Mouse (Mus musculus) midbrain, embryonic 11.5 days (tissue): ENCODE measurements around the gene Atrip. TPM values are rescaled to one million over a fixed set of nuclear protein-coding genes. Genes with fewer than 3 reads are reported as not detected.
A peak's percentile ranks its signal among the peaks of the same experiment; 100 is the strongest.

Experiments used
- ATAC-seq: fragments of 200-750 bp; cut with Nextera tagmentation; 2 replicates; pipeline ENCODE4 v1.8.0; 2017; ENCODE audit warnings: moderate TSS enrichment, moderate library complexity; ENCODE audit not compliant: low FRiP score
- DNase-seq: peaks from one replicate; pipeline ENCODE4 v3.0.0; 2015; ENCODE audit warnings: low spot score; ENCODE audit errors: missing footprints
- H3K27ac ChIP-seq: fragments of 300-500 bp; sonication (generic); 2 replicates; pipeline ENCODE4 v1.5.1; 2014; ENCODE audit warnings: low read depth, low read length
- H3K27me3 ChIP-seq: fragments of 300-500 bp; sonication (generic); 2 replicates; pipeline ENCODE4 v1.6.1; 2014; ENCODE audit warnings: mild to moderate bottlenecking, low read length, moderate library complexity, mixed read lengths; ENCODE audit not compliant: control insufficient read depth, insufficient read depth
- H3K36me3 ChIP-seq: fragments of 300-500 bp; sonication (generic); 2 replicates; pipeline ENCODE4 v1.6.1; 2014; ENCODE audit warnings: mild to moderate bottlenecking, low read length, moderate library complexity, mixed read lengths; ENCODE audit not compliant: control insufficient read depth, insufficient read depth
- H3K4me1 ChIP-seq: fragments of 300-500 bp; sonication (generic); 2 replicates; pipeline ENCODE4 v1.6.1; 2014; ENCODE audit warnings: low read length; ENCODE audit not compliant: control insufficient read depth, insufficient read depth
- H3K4me2 ChIP-seq: fragments of 300-500 bp; sonication (generic); 2 replicates; pipeline ENCODE4 v1.6.1; 2014; ENCODE audit warnings: mild to moderate bottlenecking, moderate library complexity
- H3K4me3 ChIP-seq: fragments of 300-500 bp; sonication (generic); 2 replicates; pipeline ENCODE4 v1.5.1; 2014; ENCODE audit warnings: low read depth, low read length
- H3K9ac ChIP-seq: fragments of 300-500 bp; sonication (generic); 2 replicates; pipeline ENCODE4 v1.6.1; 2014; ENCODE audit warnings: low read length
- H3K9me3 ChIP-seq: fragments of 300-500 bp; sonication (generic); 2 replicates; pipeline ENCODE4 v1.6.1; 2016; ENCODE audit warnings: low read length; ENCODE audit not compliant: control insufficient read depth
- WGBS: fragments of 180-500 bp; shearing (Covaris S2); extraction: QIAGEN DNeasy Blood & Tissue Kit; methylation state at CpG from one replicate; pipeline ENCODE4 v1.1.7; 2014; 5-methylcytosine and 5-hydroxymethylcytosine counted together
- polyA plus RNA-seq: library from polyadenylated mRNA; unstranded; fragments of >200 nt; fragmentation: Nextera tagmentation; extraction: Ambion mirVana; gene quantifications from 2 replicates; pipeline ENCODE4 v1.2.1, GENCODE M21; 2014

The Atrip gene
- polyA plus RNA-seq, 1 experiment from 2014 or later: 21.7 TPM

DNA sequence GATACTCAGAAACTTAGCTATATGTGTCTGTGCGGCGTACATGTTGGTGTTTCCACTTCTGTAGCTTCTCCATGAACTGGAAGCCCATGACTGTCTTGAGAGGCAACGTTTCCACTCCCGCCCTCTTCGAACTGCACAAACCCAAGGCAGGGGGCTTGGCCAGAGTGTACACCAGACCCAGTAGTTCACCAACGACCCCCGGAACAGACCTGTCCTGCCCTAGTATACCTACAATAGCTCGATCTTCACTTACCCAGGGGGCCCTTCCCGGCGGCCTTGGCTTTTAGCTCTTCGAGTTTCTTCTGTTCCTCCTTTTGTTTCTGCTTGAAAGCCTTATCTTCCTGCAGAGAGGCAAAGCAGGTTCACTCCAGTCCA, 7.8 kb upstream of the Atrip start:
- Histone ChIP-seq H3K9me3 (no peaks in the 10 kb centered on the region), H3K9ac (peak overlapping the region; percentile 71), H3K27ac (no peak overlapping the region), H3K4me3 (peak overlapping the region; percentile 60), H3K27me3 (no peaks in the 10 kb centered on the region), H3K36me3 (no peaks in the 10 kb centered on the region), H3K4me2 (peak overlapping the region; percentile 57), H3K4me1 (peaks cover 14% of the 10 kb centered on the region)
- WGBS: 10% methylated on average over 11 of the region's 11 CpGs
- no peak for DNase-seq
- ATAC-seq: peak; percentile 28

DNA sequence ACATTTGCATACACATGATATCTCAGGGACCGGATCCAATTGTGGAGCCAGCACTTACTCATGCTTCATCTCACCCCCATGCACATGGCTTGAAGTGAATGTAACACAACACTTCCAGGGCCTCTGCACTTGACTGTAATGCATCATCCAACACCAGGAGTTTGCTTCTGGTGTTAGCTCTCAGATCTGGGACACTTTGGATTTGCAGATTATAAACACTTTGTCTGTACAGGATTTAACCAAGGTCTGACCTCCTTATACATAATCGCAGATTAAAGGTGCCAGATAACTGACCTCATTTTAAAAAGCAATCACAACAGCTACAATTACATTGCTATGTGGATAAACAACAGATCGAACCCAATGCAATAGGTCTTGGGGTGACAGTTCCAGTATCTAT, 6.6 kb upstream of the Atrip start:
- ATAC-seq: no peak
- Histone ChIP-seq H3K27ac (no peak overlapping the region), H3K9ac (no peak overlapping the region), H3K36me3 (no peaks in the 10 kb centered on the region), H3K4me2 (no peak overlapping the region), H3K4me1 (peaks cover 14% of the 10 kb centered on the region), H3K9me3 (no peaks in the 10 kb centered on the region), H3K27me3 (no peaks in the 10 kb centered on the region), H3K4me3 (no peak overlapping the region)
- WGBS: 93% methylated on average over 3 of the region's 3 CpGs
- DNase-seq: no peak

DNA sequence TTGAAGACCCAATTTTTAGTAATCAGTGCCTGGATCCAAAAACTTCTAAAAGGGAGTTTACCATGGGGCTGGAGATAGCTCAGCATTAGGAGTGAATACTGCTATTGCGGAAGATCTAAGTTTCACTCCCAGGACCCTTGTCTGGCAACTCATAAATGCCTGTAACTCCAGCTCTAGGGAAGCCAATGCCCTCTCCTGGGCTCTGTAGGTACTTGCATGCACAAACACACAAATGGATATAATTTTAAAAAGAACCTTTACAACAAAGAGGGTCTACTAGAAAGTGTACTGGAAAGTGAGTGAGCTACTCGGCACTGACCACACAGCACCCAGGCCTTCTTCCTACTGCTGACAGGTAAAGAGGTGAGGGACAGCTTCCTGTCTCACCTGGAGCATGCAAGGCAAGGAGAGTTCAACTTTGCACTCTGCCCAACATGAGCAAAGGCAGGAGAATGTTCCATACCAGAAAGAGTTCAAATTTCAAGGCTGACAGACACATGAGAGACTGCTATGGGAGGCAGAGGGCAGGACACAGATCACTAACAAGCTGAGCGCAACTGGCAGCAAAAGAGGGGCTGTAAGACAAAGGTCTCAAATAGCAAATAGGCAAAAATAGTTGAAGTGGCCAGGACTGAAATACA, 5.7 kb downstream of the Atrip start:
- peaks cover 49% of the 10 kb centered on the region for H3K36me3 ChIP-seq
- no peaks in the 10 kb centered on the region for H3K9me3 ChIP-seq
- H3K27ac ChIP-seq: no peak overlapping the region
- no peak overlapping the region for H3K4me2 ChIP-seq
- 94% methylated on average over 3 of the region's 3 CpGs for WGBS
- DNase-seq: no peak
- H3K4me1 ChIP-seq: peaks cover 7% of the 10 kb centered on the region
- no peak for ATAC-seq
- no peaks in the 10 kb centered on the region for H3K27me3 ChIP-seq
- H3K4me3 ChIP-seq: no peak overlapping the region
- H3K9ac ChIP-seq: no peak overlapping the region

DNA sequence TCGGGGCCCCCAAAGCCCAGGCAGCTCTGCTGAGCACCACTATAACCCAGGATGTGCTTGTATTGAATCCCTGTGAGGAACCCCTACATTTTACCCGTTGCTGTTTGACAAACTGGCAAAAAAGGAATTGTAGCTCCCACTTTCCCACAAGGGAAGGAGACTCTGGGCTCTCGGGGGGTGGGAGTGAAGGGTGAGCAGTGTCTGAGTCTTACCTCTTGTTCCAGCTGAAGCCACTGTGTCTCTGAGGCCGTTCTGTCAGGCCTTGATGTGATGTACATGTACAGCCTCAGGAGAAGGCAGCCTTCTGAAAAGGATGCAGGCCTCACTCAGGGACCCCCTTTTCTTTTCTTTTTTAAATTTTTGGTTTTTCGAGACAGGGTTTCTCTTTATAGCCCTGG, 13.0 kb downstream of the Atrip start:
- Histone ChIP-seq H3K4me3 (no peak overlapping the region), H3K4me2 (no peak overlapping the region), H3K27ac (no peak overlapping the region), H3K27me3 (no peaks in the 10 kb centered on the region), H3K36me3 (peaks cover 26% of the 10 kb centered on the region), H3K9me3 (no peaks in the 10 kb centered on the region), H3K4me1 (peaks cover 6% of the 10 kb centered on the region; the same call in 1 of the 2 replicates), H3K9ac (no peak overlapping the region)
- no peak for ATAC-seq
- DNase-seq: no peak
- WGBS: 84% methylated on average over 5 of the region's 5 CpGs

DNA sequence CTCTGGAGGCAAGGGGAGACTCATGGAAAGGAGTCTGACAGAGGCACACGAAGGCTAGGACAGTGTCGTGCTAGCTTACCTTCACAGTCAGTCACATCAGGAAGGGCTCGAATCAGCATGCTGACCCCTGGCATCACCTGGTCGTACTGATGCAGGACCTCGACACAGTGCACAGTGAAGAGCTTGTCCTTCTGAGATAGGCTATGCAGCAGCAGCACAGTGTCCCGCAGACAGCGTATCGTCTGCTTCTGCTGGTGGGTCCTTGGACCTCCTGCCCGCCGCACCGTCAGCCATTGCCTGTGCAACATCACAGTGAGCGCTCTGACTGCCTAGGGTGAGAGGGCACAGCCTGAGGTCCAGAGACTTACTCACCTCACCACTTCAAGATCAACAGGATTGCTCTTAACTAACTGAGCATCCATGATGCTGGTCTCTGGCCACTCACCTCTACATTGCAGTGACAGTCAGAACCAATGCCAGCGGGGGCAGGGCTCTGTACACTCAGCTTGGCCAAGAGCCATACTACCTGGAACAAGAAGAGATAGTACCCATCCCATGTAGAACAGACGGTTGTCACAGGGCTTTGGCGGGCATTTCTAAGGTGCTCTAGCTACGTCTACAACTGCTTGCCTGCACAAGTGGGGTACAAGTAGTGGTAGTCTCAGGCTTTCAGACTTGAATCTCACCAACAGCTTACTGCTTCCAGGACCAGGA, 13.6 kb downstream of the Atrip start:
- no peak; the same call in 1 of the 2 replicates for ATAC-seq

DNA sequence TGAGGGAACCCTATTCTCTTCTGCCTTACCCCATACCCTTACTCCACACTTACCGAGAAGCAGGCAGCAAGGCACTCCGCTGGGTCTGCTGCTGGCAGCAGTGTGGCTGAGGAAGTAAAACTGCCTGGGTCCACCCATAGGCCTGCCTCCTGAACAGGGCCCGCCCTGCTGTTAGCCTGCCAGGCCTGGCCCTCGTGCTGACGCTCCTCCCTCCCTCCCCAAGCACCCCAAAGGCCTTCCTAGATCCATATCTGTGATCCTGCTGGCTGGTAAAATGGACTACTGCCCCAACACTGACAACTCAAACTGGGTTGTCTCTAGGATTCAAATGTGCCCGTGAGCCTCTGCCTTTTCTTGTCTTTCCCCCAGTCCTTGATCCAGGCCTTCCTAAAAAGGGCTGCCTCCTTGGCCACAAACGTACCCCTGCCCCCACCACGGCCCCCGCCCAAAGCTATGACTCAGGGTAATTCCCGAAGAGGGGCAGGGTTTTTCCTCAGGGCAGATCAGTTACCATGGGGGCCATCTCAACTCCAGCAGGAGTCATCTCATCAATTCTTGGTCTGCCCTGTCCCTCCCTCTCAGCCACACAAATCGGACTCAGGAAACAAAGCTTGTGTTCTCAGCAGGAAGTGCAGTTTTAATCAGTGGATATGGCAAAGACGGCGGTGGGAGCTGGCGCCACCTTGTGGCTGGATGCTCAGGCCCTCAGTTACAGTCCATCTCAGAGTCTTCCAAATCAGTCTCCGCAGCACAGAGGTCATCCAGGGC, 14.6 kb downstream of the Atrip start, which contains the start of gene Trex1:
Gene Trex1, minus strand, starts transcription at position 599 of the 768 bp plus-strand sequence.
- H3K36me3 ChIP-seq: peaks cover 11% of the 10 kb centered on the region; the same call in 1 of the 2 replicates
- peak within 1 kb of the TSS; percentile 5; the same call in 1 of the 2 replicates for H3K27ac ChIP-seq

More for the DNA sequence above, 13.6 kb downstream of the Atrip start:
- peaks cover 6% of the 10 kb centered on the region; the same call in 1 of the 2 replicates for H3K4me1 ChIP-seq
- WGBS: 91% methylated on average over 16 of the region's 16 CpGs
- H3K27ac ChIP-seq: no peak overlapping the region
- no peak overlapping the region for H3K4me2 ChIP-seq
- no peak for DNase-seq
- H3K9ac ChIP-seq: no peak overlapping the region
- no peak overlapping the region for H3K4me3 ChIP-seq
- H3K27me3 ChIP-seq: no peaks in the 10 kb centered on the region
- peaks cover 21% of the 10 kb centered on the region for H3K36me3 ChIP-seq
- H3K9me3 ChIP-seq: no peaks in the 10 kb centered on the region

DNA sequence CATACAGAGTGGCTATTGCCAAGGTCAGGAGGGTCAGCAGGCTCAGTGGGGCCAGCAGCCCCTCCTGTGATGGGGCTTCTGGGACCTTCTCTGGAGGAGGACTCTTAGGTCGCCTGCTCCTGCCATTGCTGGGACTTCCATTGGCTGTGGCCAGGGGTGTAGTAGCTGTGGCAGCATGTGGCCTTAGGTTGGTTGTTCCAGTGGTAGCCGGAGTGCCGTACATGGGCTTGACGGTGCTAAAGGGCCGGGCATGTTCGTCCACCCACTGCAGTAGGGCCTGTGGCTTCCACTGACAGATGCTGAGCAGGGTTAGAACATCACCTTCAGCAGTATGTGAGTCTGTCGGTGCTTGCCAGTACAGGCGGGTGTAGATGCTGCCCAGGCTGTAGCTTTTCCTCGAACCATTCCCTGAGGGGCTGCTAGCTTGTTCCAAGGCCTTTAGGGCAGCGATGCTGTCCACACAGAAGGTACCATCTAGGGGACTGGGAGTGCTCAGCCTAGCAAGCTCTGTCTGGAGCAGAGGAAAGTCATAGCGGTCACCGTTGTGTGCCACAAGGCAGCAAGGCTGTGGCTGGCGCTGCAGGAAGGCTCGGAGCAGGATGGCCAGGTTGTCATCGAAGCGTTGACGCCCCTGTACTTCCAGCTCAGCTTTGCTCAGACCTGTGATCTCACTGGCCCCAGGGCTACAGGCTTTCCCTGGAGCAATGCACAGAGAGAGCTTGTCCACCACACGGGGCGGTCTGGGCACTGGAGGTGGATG, 15.7 kb downstream of the Atrip start:
- H3K4me1 ChIP-seq: peaks cover 9% of the 10 kb centered on the region; the same call in 1 of the 2 replicates
- peaks cover 6% of the 10 kb centered on the region; the same call in 1 of the 2 replicates for H3K36me3 ChIP-seq
- no peak overlapping the region for H3K4me2 ChIP-seq
- no peaks in the 10 kb centered on the region for H3K9me3 ChIP-seq
- H3K27me3 ChIP-seq: no peaks in the 10 kb centered on the region
- no peak overlapping the region for H3K9ac ChIP-seq
- ATAC-seq (no peak), DNase-seq (no peak)
- no peak overlapping the region for H3K4me3 ChIP-seq
- no peak overlapping the region for H3K27ac ChIP-seq
- WGBS: 92% methylated on average over 19 of the region's 19 CpGs

More for the DNA sequence above, 14.6 kb downstream of the Atrip start, which contains the start of gene Trex1:
- Histone ChIP-seq H3K9ac (peak within 1 kb of the TSS; percentile 41), H3K9me3 (no peaks in the 10 kb centered on the region), H3K27me3 (no peaks in the 10 kb centered on the region), H3K4me3 (peak within 1 kb of the TSS; percentile 6; the same call in 1 of the 2 replicates), H3K4me1 (peaks cover 9% of the 10 kb centered on the region; the same call in 1 of the 2 replicates), H3K4me2 (peak within 1 kb of the TSS; percentile 20)
- DNase-seq (peak; percentile 98), ATAC-seq (peak; percentile 77)
- 28% methylated on average over 15 of the region's 15 CpGs for WGBS

DNA sequence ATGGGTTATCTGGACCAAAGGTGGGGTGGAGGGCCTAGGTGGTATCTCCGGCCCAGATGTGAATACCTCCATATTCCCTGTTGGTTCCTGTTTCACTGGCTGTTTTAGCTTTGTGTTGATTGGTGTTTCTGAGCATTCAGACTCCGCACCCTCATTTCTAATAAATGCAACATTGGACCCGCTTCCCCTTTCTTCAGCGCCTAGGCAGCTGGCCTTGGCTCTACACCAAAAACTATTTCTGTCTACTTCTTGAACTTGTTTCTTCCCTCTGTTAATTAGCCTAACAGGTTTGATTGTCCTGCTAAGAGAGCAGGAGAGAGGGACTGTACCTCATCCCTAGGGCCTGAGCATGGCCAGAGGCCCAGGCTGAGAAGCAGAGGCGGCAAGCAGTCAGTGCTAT, 16.4 kb downstream of the Atrip start:
- no peak overlapping the region for H3K4me3 ChIP-seq
- H3K4me2 ChIP-seq: no peak overlapping the region
- H3K9me3 ChIP-seq: no peaks in the 10 kb centered on the region
- DNase-seq: no peak
- H3K36me3 ChIP-seq: peaks cover 6% of the 10 kb centered on the region; the same call in 1 of the 2 replicates
- ATAC-seq: no peak
- peaks cover 9% of the 10 kb centered on the region; the same call in 1 of the 2 replicates for H3K4me1 ChIP-seq
- H3K27me3 ChIP-seq: no peaks in the 10 kb centered on the region
- H3K27ac ChIP-seq: no peak overlapping the region
- H3K9ac ChIP-seq: no peak overlapping the region
- WGBS: 98% methylated on average over 5 of the region's 5 CpGs
